Mouse (Mus musculus): ENCODE measurements at regions not wholly inside any gene's neighbourhood (a gene's known extent, or its start where the extent isn't known, plus 50 kb on each side); places are given as distances from the start of the nearest gene placed in this dataset.
A peak's percentile ranks its signal among the peaks of the same experiment; 100 is the strongest.

DNA sequence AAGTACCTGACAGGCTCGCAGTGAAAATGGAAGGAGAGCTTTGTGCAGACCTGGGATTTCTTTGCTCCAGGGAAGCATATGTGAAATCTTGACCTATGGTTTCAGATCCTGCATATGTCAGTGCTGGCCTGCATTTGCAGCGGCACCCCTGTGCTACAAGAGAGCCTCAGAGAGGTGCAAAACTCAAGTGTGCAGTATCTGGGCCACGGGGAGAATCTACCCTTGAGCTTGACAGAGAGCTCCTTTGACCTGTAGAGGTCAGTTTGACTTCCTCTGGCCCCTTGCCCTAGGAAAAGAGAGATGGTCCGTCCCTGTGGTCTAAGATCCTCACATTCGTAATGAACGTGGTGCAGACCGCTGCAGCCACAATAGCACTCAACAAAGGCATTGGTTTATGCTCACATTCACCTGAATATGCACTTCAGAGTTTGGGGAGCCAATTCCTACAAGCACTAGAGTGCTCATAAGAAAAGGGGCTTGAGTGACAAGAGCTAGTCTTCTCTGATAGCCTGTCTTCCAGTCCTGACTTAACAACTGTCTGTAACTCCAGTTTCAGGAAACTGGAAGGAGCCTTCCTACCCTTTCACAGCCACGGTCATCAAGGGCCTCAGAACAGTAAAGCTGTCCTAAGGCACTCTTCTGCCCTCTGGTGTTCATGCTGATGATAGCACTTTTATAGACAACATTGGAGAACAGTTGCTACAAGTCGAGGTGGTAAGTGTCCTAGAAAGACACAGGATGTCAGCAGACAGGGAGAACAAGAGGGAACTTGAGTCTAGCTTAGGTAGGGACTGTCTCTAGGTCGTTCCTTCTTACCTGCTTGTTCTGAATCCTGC is 200.0 kb upstream of the Apob start:
- peak; percentile 22 for DNase-seq (ENCODE audit: low spot score)

- no peak for DNase-seq (ENCODE audit: low spot score)
These were observed 199.4 kb upstream of the Apob start for GRCm38 (mm10) chr12:7778056-7778440.

DNA sequence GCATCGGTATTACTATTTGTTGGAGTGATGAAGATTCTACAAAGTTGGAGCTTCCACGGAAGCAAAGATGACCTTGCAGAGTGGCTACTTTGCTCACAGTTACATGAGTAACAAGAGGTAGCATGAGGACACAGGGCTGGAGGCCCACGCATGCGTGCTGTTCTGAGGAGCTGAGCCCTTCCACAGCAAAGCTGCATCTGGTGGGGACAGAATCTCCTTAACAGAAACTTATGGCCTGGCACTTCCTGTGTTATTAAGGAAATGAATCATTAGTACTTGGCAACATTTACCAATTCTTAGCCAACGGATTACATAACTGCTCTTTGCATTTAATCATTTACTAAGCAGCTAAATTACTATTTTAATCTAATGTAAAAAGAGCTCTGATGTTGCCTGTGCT is 160.8 kb upstream of the Apob start:
- DNase-seq (ENCODE audit: low spot score), result no peak

- DNase-seq (ENCODE audit: low spot score), result peak; percentile 72
These were observed 157.3 kb upstream of the Apob start for GRCm38 (mm10) chr12:7820006-7820704.

DNA sequence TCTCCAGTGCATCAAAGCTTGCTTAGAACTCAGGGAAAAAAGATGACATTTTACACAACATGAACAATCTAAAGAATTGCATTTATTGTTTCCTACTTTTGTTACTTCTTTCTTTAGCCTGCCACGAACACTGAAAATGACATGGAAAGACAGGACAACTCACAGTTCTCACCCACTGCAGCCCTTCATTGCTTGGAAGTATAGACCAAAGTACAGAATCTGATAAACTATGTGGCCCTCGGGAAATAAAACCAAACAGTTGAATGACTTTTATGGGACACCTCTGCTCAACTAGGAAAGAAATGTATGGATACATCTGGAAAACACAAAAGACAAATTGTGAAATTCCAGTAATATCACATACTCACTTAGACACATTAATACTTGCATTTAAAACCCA is 156.7 kb upstream of the Apob start:
- DNase-seq (ENCODE audit: low spot score), result peak; percentile 2

DNA sequence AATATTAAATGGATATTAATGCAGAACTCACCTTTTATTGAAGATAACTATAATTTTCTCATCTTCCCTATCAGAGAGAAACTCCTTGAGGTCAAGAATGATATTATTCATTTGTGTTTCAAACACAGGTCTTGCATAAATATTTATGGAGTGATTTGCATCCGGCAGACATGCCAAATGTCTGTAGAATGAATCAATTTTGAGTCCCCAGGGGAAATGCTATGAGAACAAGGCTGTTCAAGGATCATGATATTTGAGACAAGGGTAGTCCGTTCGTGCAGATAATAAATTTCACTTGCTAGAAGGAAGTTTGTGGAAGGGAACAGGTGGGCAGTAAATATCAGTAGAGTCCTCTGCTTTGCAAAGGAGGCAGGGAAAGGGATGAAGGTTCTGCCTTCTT is 141.7 kb upstream of the Apob start:
- DNase-seq (ENCODE audit: low spot score), result no peak

- DNase-seq (ENCODE audit: low spot score), result no peak
These were observed 123.6 kb upstream of the Apob start for GRCm38 (mm10) chr12:7853876-7854275.

- DNase-seq (ENCODE audit: low spot score), result no peak
These were observed 121.8 kb upstream of the Apob start for GRCm38 (mm10) chr12:7855683-7856082.

- DNase-seq (ENCODE audit: low spot score), result peak; percentile 2
These were observed 117.9 kb upstream of the Apob start for GRCm38 (mm10) chr12:7859533-7859932.

DNA sequence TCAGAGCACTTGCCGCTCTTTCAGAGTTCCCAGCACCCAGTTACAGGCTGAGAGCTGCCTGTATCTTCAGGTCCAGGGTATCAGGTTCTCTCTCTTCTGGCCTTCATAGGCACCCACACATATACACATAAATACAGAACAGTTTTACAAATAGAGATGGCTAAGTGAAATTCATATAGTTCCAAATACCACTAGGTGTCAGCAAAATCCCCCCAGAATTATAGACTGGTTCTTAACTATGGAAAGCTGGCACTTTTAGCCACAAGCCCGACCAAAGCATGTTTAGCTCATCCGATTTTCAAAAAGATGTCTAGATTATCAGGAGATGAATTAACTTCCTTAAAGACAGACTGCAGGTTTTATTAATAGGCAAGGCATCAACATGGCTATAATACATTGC is 107.4 kb upstream of the Apob start:
- no peak for DNase-seq (ENCODE audit: low spot score)

DNA sequence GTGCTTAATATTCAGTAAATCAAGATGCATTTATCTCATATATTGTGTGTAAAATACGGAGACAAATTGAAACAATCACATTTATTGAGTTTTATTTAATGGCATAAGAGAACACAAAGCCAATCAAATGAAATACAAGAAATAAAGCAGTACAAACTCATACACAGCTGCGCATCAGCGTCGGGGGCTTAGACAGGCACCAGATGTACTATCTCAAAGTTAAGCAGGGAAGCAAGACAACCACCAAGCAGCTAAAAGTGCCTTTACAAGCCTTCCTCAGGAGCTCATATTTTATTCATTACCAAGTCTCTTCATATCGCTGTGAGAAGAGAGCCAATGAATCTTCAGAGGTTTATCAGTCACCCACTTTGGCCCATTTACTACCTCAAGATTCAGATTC is 107.0 kb upstream of the Apob start:
- DNase-seq (ENCODE audit: low spot score), result no peak

- no peak for DNase-seq (ENCODE audit: low spot score)
These were observed 102.0 kb upstream of the Apob start for GRCm38 (mm10) chr12:7875454-7875853.

DNA sequence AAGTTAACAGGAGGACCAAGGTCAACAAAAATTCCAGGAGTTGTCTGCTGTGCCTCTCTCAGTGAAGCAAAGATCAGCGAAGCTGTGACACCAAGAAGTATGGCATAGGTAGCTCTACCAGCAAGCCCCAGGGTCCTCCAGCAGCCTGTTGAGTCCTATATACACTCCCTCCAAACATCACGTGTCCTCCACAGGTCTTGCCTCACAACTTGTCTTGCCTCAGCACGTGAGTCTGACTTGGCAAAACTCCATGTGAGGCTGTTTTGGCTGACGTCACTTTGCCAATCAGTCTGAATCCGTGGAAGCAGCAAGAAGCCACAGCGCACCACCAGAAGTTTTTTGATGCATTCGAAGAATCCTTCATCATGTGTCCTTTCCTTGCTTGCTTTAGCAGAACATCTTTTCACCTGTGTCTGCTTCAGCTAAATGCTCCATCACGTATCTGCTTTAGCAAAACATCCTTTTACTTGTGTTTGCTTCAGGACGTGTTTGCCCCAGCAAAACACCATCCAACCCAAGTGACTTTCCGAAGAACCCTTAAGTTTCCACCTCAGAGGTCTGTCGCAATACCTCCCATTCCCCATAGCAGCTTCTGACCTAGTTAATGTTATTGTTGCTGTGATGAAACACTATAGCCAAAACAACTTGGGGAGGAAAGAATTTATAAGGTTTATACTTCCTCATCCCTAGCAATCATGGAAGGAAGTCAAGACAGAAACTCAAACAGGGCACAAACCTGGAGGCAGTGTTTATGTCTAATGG is 101.0 kb upstream of the Apob start:
- peak; percentile 25 for DNase-seq (ENCODE audit: low spot score)

DNA sequence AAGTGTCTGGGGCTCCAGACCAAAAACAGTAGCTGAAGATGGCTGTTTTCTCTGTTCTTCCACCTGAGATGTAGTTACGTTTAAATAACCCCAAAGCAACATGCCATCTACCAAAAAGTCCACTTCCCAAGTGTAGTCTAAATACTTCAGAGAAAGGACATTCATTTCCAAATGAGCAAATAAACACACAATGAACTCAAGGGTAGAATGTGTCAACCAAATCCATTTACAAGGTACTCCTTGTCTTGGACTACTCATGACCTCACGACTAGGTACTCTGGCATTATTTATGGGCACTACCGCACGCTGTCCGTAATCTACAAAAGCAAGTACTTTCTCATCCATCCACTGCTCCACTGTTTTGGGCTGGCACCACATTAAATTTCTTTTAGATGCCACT is 98.7 kb upstream of the Apob start:
- no peak for DNase-seq (ENCODE audit: low spot score)

GRCm38 (mm10) chr12:7896156-7896555 is 81.3 kb upstream of the Apob start:
- DNase-seq (ENCODE audit: low spot score), result no peak

DNA sequence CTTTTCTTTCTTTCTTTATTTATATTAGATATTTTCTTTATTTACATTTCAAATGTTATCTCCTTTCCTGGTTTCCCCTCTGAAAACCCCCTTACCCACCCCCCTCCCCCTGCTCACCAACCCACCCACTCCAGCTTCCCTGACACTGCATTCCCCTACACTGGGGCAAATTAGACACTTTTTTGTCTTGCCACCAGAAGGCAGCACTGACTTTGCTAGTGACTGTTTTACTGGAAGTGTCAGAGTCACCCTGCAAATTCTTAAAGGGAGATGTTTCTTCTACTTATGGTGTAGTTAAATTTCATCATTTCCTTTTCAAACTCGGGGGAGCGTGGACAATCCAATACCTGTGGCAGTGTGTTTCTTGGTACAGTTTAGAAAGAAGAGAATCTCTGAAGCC is 72.1 kb upstream of the Apob start:
- DNase-seq (ENCODE audit: low spot score), result peak; percentile 20

GRCm38 (mm10) chr12:7906831-7907230 is 70.6 kb upstream of the Apob start:
- DNase-seq (ENCODE audit: low spot score), result no peak

- no peak for DNase-seq (ENCODE audit: low spot score)
These were observed 67.6 kb upstream of the Apob start for GRCm38 (mm10) chr12:7909746-7910360.

DNA sequence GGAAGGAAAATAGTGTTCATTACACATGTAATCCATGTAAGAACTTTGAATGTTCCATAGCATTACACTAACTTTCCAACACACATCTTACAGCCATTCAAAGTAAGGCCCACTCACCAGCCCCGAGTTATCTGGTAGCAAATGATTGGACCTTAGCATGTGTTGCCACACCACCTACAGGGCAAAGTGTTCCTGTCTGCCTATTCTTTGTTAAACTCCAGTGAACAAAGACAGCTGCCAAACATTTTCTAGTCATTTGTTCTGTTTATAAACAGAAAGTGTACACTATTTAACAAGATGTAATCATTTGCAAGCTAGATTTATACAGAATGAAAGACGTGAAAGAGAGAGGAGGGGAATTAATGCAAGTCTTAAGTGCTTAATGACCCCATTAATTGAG is 66.9 kb upstream of the Apob start:
- peak; percentile 24 for DNase-seq (ENCODE audit: low spot score)

DNA sequence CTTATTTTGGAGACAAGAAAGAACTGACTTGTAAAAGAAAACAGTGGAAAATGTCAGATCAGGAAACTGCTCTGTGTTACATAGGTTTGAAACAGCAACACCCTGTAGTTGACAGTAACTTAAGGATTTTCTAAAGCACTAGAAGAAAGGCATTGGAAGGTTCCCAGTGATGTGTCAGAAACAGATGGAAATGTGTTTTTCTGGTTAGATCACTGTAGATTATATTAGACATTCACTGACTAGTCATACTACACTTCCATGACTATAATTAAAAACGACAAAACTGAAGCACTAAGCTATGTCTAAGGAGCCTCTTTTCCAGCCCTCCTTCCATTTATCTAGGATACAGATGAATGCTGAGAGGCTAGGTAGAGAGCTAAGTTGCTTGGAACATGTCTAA is 59.1 kb upstream of the Apob start:
- DNase-seq (ENCODE audit: low spot score), result no peak

GRCm38 (mm10) chr12:7918967-7919708 is 58.3 kb upstream of the Apob start:
- peak; percentile 10 for DNase-seq (ENCODE audit: low spot score)

Data from yolk sac, embryonic 10.5 days (tissue).